Comparison of ENCODE assay signal across 9 mouse cellular contexts in genomic region chr4:97582796-97583430, GRCm38 (mm10).
DNase-seq lines count a peak whose midpoint lies in the region; ATAC-seq lines count a peak whose summit lies in the region.
"Had no signal": no experiment of that assay in that cellular context is flagged by ENCODE, and none has a peak within 500 bp of the region (broad histone marks: within the 10 kb centered on the region; RNA-seq: fewer than 3 reads in every experiment).

No protein-coding gene starts in this region.

- no peaks in the 10 kb centered on the region for H3K27me3 ChIP-seq in lung, embryonic 16.5 days (ENCODE audit: control insufficient read depth, insufficient read depth, low read depth, low read length)
- H3K27me3 ChIP-seq in limb, embryonic 10.5 days (ENCODE audit: low read depth, poor library complexity, severe bottlenecking): peaks cover 18% of the 10 kb centered on the region; the same call in 1 of the 2 replicates
- H3K27me3 ChIP-seq in liver, embryonic 11.5 days (replicated peaks; ENCODE audit: control insufficient read depth, insufficient read depth, low read length): no peaks in the 10 kb centered on the region
- H3K27me3 ChIP-seq: stomach, embryonic 15.5 days had no signal

- no peak for ATAC-seq in lung, embryonic 16.5 days (ENCODE audit: low read depth)
- ATAC-seq in liver, embryonic 11.5 days (replicated peaks; ENCODE audit: low FRiP score): no peak

- H3K4me1 ChIP-seq in lung, embryonic 16.5 days (replicated peaks; ENCODE audit: control insufficient read depth, insufficient read depth, low read length): no peaks in the 10 kb centered on the region
- H3K4me1 ChIP-seq in limb, embryonic 10.5 days: peaks cover 80% of the 10 kb centered on the region
- H3K4me1 ChIP-seq in liver, embryonic 11.5 days (replicated peaks; ENCODE audit: control insufficient read depth, insufficient read depth, low read length): no peaks in the 10 kb centered on the region
- H3K4me1 ChIP-seq: stomach, embryonic 15.5 days had no signal

- no peaks in the 10 kb centered on the region for H3K9me3 ChIP-seq in lung, embryonic 16.5 days (ENCODE audit: control insufficient read depth, low read length)
- H3K9me3 ChIP-seq in limb, embryonic 10.5 days (replicated peaks): no peaks in the 10 kb centered on the region
- H3K9me3 ChIP-seq in liver, embryonic 11.5 days (ENCODE audit: control insufficient read depth, low read length): no peaks in the 10 kb centered on the region
- H3K9me3 ChIP-seq: stomach, embryonic 15.5 days had no signal

- 46% methylated on average over 15 of the region's 15 CpGs for WGBS in lung, embryonic 16.5 days
- WGBS in limb, embryonic 10.5 days: 65% methylated on average over 15 of the region's 15 CpGs
- 74% methylated on average over 15 of the region's 15 CpGs for WGBS in liver, embryonic 11.5 days

- H3K36me3 ChIP-seq in lung, embryonic 16.5 days (ENCODE audit: control insufficient read depth, insufficient read depth, low read length): no peaks in the 10 kb centered on the region
- H3K36me3 ChIP-seq in limb, embryonic 10.5 days: no peaks in the 10 kb centered on the region
- no peaks in the 10 kb centered on the region for H3K36me3 ChIP-seq in liver, embryonic 11.5 days (ENCODE audit: control insufficient read depth, insufficient read depth, low read length)
- H3K36me3 ChIP-seq: stomach, embryonic 15.5 days had no signal

- peak overlapping the region; percentile 9 for H3K4me3 ChIP-seq in lung, embryonic 16.5 days (ENCODE audit: low read length)
- H3K4me3 ChIP-seq in limb, embryonic 10.5 days: peak overlapping the region; percentile 21; the same call in 1 of the 2 replicates
- no peak overlapping the region for H3K4me3 ChIP-seq in liver, embryonic 11.5 days (ENCODE audit: low read depth, low read length)
- H3K4me3 ChIP-seq: stomach, embryonic 15.5 days had no signal

- peak overlapping the region; percentile 37 for H3K4me2 ChIP-seq in lung, embryonic 16.5 days (ENCODE audit: low read depth, low read length)
- no peak overlapping the region for H3K4me2 ChIP-seq in liver, embryonic 11.5 days
- H3K4me2 ChIP-seq: stomach, embryonic 15.5 days had no signal

- DNase-seq in cerebellum, postnatal 25 days: peak; percentile 20 to 43
- no peak for DNase-seq in cerebellum, adult 11 months
- DNase-seq in lung, postnatal 36 days: no peak
- DNase-seq in limb, embryonic 10.5 days (ENCODE audit: low spot score): no peak
- DNase-seq in retina, postnatal 1 day: peak; percentile 95
- DNase-seq in liver, embryonic 11.5 days (ENCODE audit: low spot score): no peak
- no peak for DNase-seq in left cerebral cortex, postnatal 36 days (ENCODE audit: low spot score in 2 of 2)

- no peak overlapping the region for H3K9ac ChIP-seq in lung, embryonic 16.5 days (ENCODE audit: low read length)
- no peak overlapping the region for H3K9ac ChIP-seq in liver, embryonic 11.5 days (ENCODE audit: low read depth, low read length)
- H3K9ac ChIP-seq: stomach, embryonic 15.5 days had no signal

- H3K27ac ChIP-seq in lung, embryonic 16.5 days (ENCODE audit: low read length): no peak overlapping the region
- peak overlapping the region; percentile 66 for H3K27ac ChIP-seq in limb, embryonic 10.5 days
- no peak overlapping the region for H3K27ac ChIP-seq in liver, embryonic 11.5 days (ENCODE audit: low read depth, low read length)
- H3K27ac ChIP-seq: stomach, embryonic 15.5 days had no signal

- intact Hi-C loops in left cerebral cortex, postnatal 36 days (cut with DNase I): loop anchor here (5.0 to 10.0 kb wide), 3 partner anchors 34 to 192 kb away; partner anchors contain the start of genes E130114P18Rik and Nfia

Comparison
In these comparisons a context has a peak if more than half of its experiments do, and no peak if none do; other contexts are left out.
1. DNase-seq: peak in cerebellum, postnatal 25 days (2 of 2) and retina, postnatal 1 day (single experiment); none in cerebellum, adult 11 months (single experiment), lung, postnatal 36 days (single experiment), limb, embryonic 10.5 days (single experiment), liver, embryonic 11.5 days (single experiment) and left cerebral cortex, postnatal 36 days (0 of 2).